Mouse (Mus musculus) heart, adult 2 months (tissue): ENCODE results near the gene Synrg. TPM values are rescaled to one million over a fixed set of nuclear protein-coding genes. Genes with fewer than 3 reads are reported as not detected.

Experiments used
- DNase-seq, 2 experiments: peaks; one replicate each; pipeline ENCODE4 v3.0.0; 2021
- H3K27ac ChIP-seq: fragments of 200-600 bp; 2 replicates; pipeline ENCODE4 v1.8.1; 2022
- H3K27me3 ChIP-seq: fragments of 200-500 bp; 2 replicates; pipeline ENCODE4 v1.6.1; 2012; ENCODE audit warnings: mild to moderate bottlenecking, low read length, inconsistent platforms, mixed read lengths; ENCODE audit not compliant: control insufficient read depth, insufficient read depth
- H3K36me3 ChIP-seq: fragments of 200-500 bp; 2 replicates; pipeline ENCODE4 v1.6.1; 2012; ENCODE audit warnings: low read length, inconsistent platforms; ENCODE audit not compliant: control insufficient read depth, insufficient read depth
- H3K4me1 ChIP-seq: fragments of 200-500 bp; 2 replicates; pipeline ENCODE4 v1.6.1; 2011; ENCODE audit warnings: low read length; ENCODE audit not compliant: control insufficient read depth, insufficient read depth
- H3K4me3 ChIP-seq: fragments of 200-600 bp; 2 replicates; pipeline ENCODE4 v1.8.1; 2022
- H3K79me2 ChIP-seq: fragments of 200-500 bp; replicated peaks from 2 replicates; pipeline ENCODE4 v1.6.1; 2012; ENCODE audit warnings: mild to moderate bottlenecking, inconsistent platforms, low read length, moderate library complexity, mixed read lengths; ENCODE audit not compliant: control insufficient read depth, insufficient read depth
- H3K9ac ChIP-seq: fragments of 200-500 bp; 2 replicates; pipeline ENCODE4 v1.6.1; 2012; ENCODE audit warnings: low read depth, mild to moderate bottlenecking, control low read depth, inconsistent platforms, low read length, mixed read lengths
- CTCF ChIP-seq: fragments of 200-600 bp; IDR thresholded peaks from 2 replicates; pipeline ENCODE4 v1.8.1; 2022; ENCODE audit warnings: antibody characterized with exemption, mild to moderate bottlenecking, moderate library complexity
- EP300 ChIP-seq: fragments of 200-500 bp; IDR thresholded peaks from 2 replicates; pipeline ENCODE4 v1.6.1; 2011; ENCODE audit warnings: low read depth, low read length, control low read depth; ENCODE audit not compliant: insufficient read depth
- POLR2A ChIP-seq: fragments of 200-500 bp; IDR thresholded peaks from 2 replicates; pipeline ENCODE4 v1.6.1; 2011; ENCODE audit warnings: mild to moderate bottlenecking, low read depth, low read length, control low read depth; ENCODE audit not compliant: insufficient read depth
- WGBS: fragments of 180-500 bp; shearing (Covaris S2); methylation state at CpG from one replicate; pipeline ENCODE4 v1.1.7; 2018; 5-methylcytosine and 5-hydroxymethylcytosine counted together
- intact Hi-C: fragments of 180-260 bp; cut with DNase I; formaldehyde crosslinking; loops from one replicate; pipeline ENCODE4 v1.15.1; 2025
- polyA plus RNA-seq: library from polyadenylated mRNA; depleted of rRNA; stranded (reverse); fragments of >200 nt; gene quantifications from 2 replicates; pipeline ENCODE4 v1.2.3, GENCODE M21; 2012
- total RNA-seq, 2 experiments: library from RNA; stranded (reverse); gene quantifications; 2 replicates each; pipeline ENCODE4 v1.2.3; 2021

The Synrg gene
- total and polyA plus RNA-seq, 3 experiments, result 12.2 to 28.1 (median 23.7) TPM

GRCm38 (mm10) chr11:83994481-83994880 lies 30.3 kb downstream of the Synrg start:
- Histone ChIP-seq H3K36me3 (no peaks in the 10 kb centered on the region; the same call in 1 of the 2 replicates), H3K9ac (no peak overlapping the region), H3K27me3 (no peaks in the 10 kb centered on the region), H3K4me1 (no peaks in the 10 kb centered on the region), H3K27ac (no peak overlapping the region), H3K79me2 (no peaks in the 10 kb centered on the region), H3K4me3 (no peak overlapping the region)
- TF ChIP-seq CTCF, result no peak
- no peak for TF ChIP-seq EP300
- TF ChIP-seq POLR2A, result no peak
- WGBS, result 74% methylated on average over 3 of the region's 3 CpGs
- no peak for DNase-seq
- intact Hi-C loops, result no loop called here

GRCm38 (mm10) chr11:83995535-83995950 lies 31.3 kb downstream of the Synrg start:
- Histone ChIP-seq H3K36me3 (no peaks in the 10 kb centered on the region), H3K4me3 (no peak overlapping the region), H3K4me1 (no peaks in the 10 kb centered on the region), H3K27ac (no peak overlapping the region), H3K79me2 (no peaks in the 10 kb centered on the region), H3K9ac (no peak overlapping the region), H3K27me3 (no peaks in the 10 kb centered on the region)
- DNase-seq, result no peak
- TF ChIP-seq EP300 (no peak), CTCF (no peak), POLR2A (no peak)
- intact Hi-C loops, result no loop called here
- 80% methylated on average over 2 of the region's 2 CpGs for WGBS

DNA sequence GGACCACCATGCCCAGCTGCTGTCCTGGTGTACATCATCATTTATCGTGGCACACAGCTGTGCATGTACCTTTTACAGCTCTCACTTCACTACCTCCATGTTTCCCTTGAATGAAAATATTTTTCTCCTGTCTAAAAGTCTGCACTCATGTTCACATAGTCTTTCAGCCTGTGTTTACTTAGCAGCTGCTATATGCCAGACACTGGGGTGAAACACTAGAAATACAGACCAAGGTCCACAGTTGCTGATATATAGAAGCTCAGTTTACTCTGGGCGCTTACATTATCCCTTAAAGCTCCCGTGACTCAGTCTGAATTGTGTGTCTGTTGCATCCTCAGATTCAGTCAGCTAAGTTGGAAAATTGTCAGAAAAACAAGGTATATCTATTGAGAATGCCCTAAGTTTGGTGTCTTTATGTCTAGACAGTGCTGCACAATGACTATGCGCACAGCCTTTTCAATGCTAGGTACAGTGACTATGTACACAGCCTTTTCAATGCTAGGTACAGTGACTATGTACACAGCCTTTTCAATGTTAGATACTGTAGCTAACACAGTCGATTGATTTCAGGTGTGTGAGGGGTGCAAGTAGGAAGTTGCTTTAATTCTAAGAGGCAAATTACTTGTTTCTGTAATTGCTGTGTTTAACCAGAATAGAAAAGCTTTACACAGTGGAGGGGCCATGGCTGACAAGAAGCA lies 33.1 kb downstream of the Synrg start:
- no peaks in the 10 kb centered on the region for H3K27me3 ChIP-seq
- WGBS, result 94% methylated on average over 5 of the region's 5 CpGs
- intact Hi-C loops, result no loop called here

GRCm38 (mm10) chr11:83998993-83999392 lies 34.8 kb downstream of the Synrg start:
- intact Hi-C loops, result no loop called here
- Histone ChIP-seq H3K27me3 (no peaks in the 10 kb centered on the region), H3K9ac (no peak overlapping the region), H3K4me3 (no peak overlapping the region), H3K79me2 (no peaks in the 10 kb centered on the region), H3K36me3 (no peaks in the 10 kb centered on the region), H3K27ac (no peak overlapping the region), H3K4me1 (no peaks in the 10 kb centered on the region)
- 94% methylated on average over 3 of the region's 3 CpGs for WGBS
- no peak for DNase-seq
- TF ChIP-seq EP300 (no peak), POLR2A (no peak), CTCF (no peak)

More for the DNA sequence above, 33.1 kb downstream of the Synrg start:
- TF ChIP-seq EP300, result no peak
- no peak for TF ChIP-seq POLR2A
- no peak for TF ChIP-seq CTCF
- H3K27ac ChIP-seq, result no peak overlapping the region
- DNase-seq, result no peak
- H3K4me1 ChIP-seq, result no peaks in the 10 kb centered on the region
- H3K36me3 ChIP-seq, result no peaks in the 10 kb centered on the region
- H3K79me2 ChIP-seq, result no peaks in the 10 kb centered on the region
- H3K9ac ChIP-seq, result no peak overlapping the region
- H3K4me3 ChIP-seq, result no peak overlapping the region

GRCm38 (mm10) chr11:83999411-83999915 lies 35.2 kb downstream of the Synrg start:
- Histone ChIP-seq H3K4me1 (no peaks in the 10 kb centered on the region), H3K9ac (no peak overlapping the region), H3K27ac (no peak overlapping the region), H3K27me3 (no peaks in the 10 kb centered on the region), H3K36me3 (no peaks in the 10 kb centered on the region), H3K79me2 (no peaks in the 10 kb centered on the region), H3K4me3 (no peak overlapping the region)
- TF ChIP-seq CTCF (no peak), EP300 (no peak), POLR2A (no peak)
- no peak for DNase-seq
- intact Hi-C loops, result no loop called here
- 85% methylated on average over 4 of the region's 4 CpGs for WGBS

- H3K79me2 ChIP-seq, result no peaks in the 10 kb centered on the region
- 95% methylated on average over 3 of the region's 3 CpGs for WGBS
- H3K4me3 ChIP-seq, result no peak overlapping the region
- no peak overlapping the region for H3K9ac ChIP-seq
- H3K27ac ChIP-seq, result no peak overlapping the region
- H3K27me3 ChIP-seq, result no peaks in the 10 kb centered on the region
- TF ChIP-seq POLR2A (no peak), EP300 (no peak), CTCF (no peak)
- no peaks in the 10 kb centered on the region for H3K36me3 ChIP-seq
- DNase-seq, result no peak
- H3K4me1 ChIP-seq, result no peaks in the 10 kb centered on the region
- intact Hi-C loops, result no loop called here
Observed at GRCm38 (mm10) chr11:84001257-84001656, 37.0 kb downstream of the Synrg start.
